Mouse (Mus musculus): ENCODE measurements at regions not wholly inside any gene's neighbourhood (a gene's known extent, or its start where the extent isn't known, plus 50 kb on each side); places are given as distances from the start of the nearest gene placed in this dataset.

DNA sequence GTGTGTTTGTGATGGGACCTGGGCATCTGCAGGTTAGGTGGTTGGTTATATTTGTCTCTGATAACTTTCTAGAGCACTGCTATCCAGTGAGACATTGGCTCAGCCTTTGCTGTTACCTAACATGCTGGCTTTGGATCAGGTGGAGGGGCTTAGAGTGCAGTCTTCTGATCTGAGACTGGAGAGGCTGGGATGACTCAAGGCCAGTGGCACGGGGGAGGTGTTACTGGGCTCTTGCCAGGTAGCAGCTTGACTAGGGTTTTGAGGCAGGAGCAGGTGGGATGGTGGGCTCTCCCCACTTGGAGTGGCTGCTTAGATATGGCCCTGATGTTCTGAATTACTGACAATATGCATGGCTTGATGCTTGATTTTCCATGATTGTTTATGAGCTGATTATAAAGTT lies 236.0 kb downstream of the Zfp704 start:
- WGBS = 83% methylated on average over 1 of the region's 1 CpGs
- H3K36me3 ChIP-seq (replicated peaks) = no peaks in the 10 kb centered on the region
- no peaks in the 10 kb centered on the region for H3K4me1 ChIP-seq
- peaks cover 3% of the 10 kb centered on the region; the same call in 1 of the 2 replicates for H3K9me3 ChIP-seq
- H3K27me3 ChIP-seq (ENCODE audit: poor library complexity, severe bottlenecking) = no peaks in the 10 kb centered on the region
- no peak overlapping the region for H3K27ac ChIP-seq
- no peak for DNase-seq (ENCODE audit: extremely low spot score, low spot score)
- no peak overlapping the region for H3K4me3 ChIP-seq

DNA sequence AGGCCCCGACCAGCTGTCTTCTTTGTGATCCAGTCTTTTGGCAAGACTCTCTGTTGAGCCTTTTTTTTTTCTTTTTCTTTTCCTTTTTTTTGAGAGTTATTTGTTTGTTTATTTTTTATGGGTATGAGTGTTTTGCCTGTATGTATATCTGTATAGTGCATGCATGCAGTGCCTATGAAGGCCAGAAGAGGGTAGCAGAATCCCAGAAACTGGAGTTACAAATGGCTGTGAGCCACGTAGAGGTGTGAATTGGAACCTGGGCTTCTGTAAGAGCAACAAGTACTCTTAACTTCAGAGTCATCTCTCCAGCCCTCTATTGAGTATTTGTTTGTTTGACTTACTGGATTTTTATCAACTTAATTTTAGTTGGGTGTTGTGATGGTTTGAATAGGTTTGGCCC lies 239.8 kb downstream of the Zfp704 start:
- H3K27ac ChIP-seq = no peak overlapping the region
- WGBS = 85% methylated on average over 2 of the region's 2 CpGs
- H3K36me3 ChIP-seq (replicated peaks) = no peaks in the 10 kb centered on the region
- no peak for DNase-seq (ENCODE audit: extremely low spot score, low spot score)
- no peaks in the 10 kb centered on the region for H3K27me3 ChIP-seq (ENCODE audit: poor library complexity, severe bottlenecking)
- H3K4me1 ChIP-seq = no peaks in the 10 kb centered on the region
- no peak overlapping the region for H3K4me3 ChIP-seq
- H3K9me3 ChIP-seq = no peaks in the 10 kb centered on the region; the same call in 1 of the 2 replicates

DNA sequence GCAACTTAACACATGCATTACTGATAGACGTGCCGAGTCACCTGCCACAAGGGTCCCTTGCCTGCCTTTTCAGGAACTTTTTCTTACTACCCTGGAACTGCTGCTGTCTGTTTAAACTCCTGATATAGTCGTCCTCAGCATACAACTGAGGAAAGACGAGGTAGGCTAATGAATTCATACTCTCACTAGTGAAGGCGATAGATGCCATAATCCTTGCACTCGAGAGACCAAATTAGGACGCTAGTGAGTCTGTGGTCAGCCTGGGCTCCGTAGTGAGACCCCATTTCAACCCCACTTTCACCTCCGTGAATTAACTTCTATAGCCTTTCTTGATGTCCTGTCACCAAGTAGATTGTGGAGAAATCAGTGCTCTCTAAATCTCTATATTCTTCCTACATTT lies 244.1 kb downstream of the Zfp704 start:
- H3K4me3 ChIP-seq = no peak overlapping the region
- no peak overlapping the region for H3K27ac ChIP-seq
- H3K36me3 ChIP-seq (replicated peaks) = no peaks in the 10 kb centered on the region
- H3K9me3 ChIP-seq = no peaks in the 10 kb centered on the region; the same call in 1 of the 2 replicates
- no peak for DNase-seq (ENCODE audit: extremely low spot score, low spot score)
- H3K4me1 ChIP-seq = no peaks in the 10 kb centered on the region
- 83% methylated on average over 9 of the region's 9 CpGs for WGBS
- no peaks in the 10 kb centered on the region for H3K27me3 ChIP-seq (ENCODE audit: poor library complexity, severe bottlenecking)

DNA sequence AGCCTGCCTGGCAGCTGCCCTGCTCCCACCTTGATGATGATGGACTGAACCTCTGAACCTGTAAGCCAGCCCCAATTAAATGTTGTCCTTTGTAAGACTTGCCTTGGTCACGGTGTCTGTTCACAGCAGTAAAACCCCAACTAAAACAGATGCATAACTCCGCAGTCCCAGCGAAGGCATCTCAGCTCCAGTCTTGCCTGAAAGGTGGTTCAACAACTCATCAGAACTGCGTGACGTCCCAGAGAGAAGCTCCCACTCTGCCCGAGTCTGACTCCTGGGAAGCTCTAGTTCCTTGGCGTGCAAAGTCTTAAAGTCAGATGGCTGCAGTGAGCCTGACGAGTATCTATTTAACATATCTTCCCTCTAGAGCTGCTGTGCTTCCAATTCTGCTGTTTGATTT lies 250.7 kb downstream of the Zfp704 start:
- Histone ChIP-seq H3K4me3 (no peak overlapping the region), H3K4me1 (peaks cover 3% of the 10 kb centered on the region; the same call in 1 of the 2 replicates), H3K27ac (no peak overlapping the region), H3K36me3 (replicated peaks) (no peaks in the 10 kb centered on the region), H3K9me3 (no peaks in the 10 kb centered on the region), H3K27me3 (ENCODE audit: poor library complexity, severe bottlenecking) (no peaks in the 10 kb centered on the region)
- DNase-seq (ENCODE audit: extremely low spot score, low spot score) = no peak
- WGBS = 89% methylated on average over 8 of the region's 8 CpGs

DNA sequence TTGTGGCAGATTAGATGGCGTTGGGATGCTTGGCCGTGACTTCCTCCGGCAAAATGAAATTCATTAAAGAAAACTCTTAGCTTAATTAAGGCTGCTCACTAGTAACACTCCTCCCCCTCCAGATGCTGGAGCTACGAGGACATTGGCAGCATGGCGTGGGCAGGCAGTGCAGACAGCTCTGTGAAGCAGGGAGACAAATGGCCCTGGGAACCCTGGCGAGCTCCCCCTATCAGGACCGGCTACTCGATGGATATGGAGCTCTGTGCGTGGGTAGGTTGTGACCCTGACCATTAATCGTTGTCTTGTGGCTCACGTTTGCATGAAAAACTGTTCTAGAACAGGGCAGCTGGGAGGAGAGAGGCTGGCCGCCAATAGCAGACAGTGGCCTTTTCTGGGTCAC lies 251.8 kb downstream of the Zfp704 start:
- Histone ChIP-seq H3K9me3 (no peaks in the 10 kb centered on the region), H3K4me3 (no peak overlapping the region), H3K36me3 (replicated peaks) (no peaks in the 10 kb centered on the region), H3K4me1 (peaks cover 10% of the 10 kb centered on the region), H3K27ac (no peak overlapping the region), H3K27me3 (ENCODE audit: poor library complexity, severe bottlenecking) (peaks cover 9% of the 10 kb centered on the region)
- DNase-seq (ENCODE audit: extremely low spot score, low spot score) = no peak
- WGBS = 82% methylated on average over 12 of the region's 12 CpGs

DNA sequence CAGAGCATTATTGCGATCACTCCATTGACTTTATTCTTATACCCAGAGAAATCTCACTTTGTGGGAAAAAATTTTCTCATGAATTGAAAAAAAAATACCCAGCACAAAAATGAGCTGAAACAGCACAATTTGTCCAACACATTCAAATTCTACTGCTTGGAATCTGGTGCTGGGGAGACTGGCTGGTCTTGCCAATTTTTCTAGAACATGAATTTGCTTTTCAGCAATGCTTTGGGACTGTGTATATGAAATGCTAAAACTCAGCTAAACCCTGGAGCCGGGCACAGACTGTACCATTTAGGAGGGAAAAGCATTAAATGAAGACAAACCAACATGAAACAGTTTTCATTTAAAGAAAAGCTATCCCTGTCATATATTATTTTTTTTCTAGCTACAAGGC lies 252.2 kb downstream of the Zfp704 start:
- Histone ChIP-seq H3K4me1 (peaks cover 15% of the 10 kb centered on the region), H3K36me3 (replicated peaks) (no peaks in the 10 kb centered on the region), H3K9me3 (no peaks in the 10 kb centered on the region), H3K4me3 (no peak overlapping the region), H3K27ac (no peak overlapping the region), H3K27me3 (ENCODE audit: poor library complexity, severe bottlenecking) (peaks cover 14% of the 10 kb centered on the region)
- DNase-seq (ENCODE audit: extremely low spot score, low spot score) = no peak
- WGBS = 93% methylated on average over 2 of the region's 2 CpGs

DNA sequence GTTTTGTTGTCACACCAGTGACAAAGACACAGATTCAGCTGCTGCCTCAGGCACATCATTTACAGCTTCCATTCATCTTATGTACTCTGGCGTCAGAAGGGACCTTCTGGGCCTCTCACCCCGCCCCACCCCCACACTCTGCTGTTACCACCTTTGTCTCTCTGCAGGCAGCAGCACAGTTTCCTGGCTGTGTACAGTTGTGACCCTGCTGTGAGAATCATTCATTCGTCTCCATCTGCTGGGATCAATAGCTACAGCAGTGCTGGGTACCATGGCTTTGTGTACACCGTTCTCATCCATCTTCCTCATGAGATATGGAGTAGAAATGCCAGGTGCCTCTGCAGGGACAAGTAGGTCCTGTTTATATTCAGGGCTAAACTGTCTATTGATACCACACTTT lies 254.0 kb downstream of the Zfp704 start:
- peaks cover 20% of the 10 kb centered on the region for H3K27me3 ChIP-seq (ENCODE audit: poor library complexity, severe bottlenecking)
- H3K4me3 ChIP-seq = no peak overlapping the region
- DNase-seq (ENCODE audit: extremely low spot score, low spot score) = no peak
- no peaks in the 10 kb centered on the region for H3K36me3 ChIP-seq (replicated peaks)
- H3K4me1 ChIP-seq = peaks cover 21% of the 10 kb centered on the region
- WGBS = 74% methylated on average over 4 of the region's 4 CpGs
- H3K9me3 ChIP-seq = no peaks in the 10 kb centered on the region
- no peak overlapping the region for H3K27ac ChIP-seq

DNA sequence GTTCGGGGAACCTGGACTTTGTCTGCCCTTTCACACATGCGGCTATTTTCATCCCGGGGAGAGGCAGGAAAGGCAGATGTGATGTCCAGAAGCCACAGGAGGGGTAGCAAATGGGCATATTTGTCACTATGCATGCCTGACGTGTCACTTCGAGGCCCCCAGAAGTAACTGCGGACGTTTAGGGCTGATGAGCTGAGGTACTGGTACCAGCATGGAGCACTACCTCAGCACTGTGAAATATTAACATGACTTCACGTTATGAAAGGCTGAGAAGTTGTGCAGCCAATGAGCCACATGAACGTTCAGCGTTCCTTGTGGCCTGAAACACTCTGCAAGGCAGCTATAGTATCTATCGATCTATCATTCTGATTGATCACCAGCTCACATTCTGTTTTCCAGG lies 255.1 kb downstream of the Zfp704 start:
- Histone ChIP-seq H3K27ac (no peak overlapping the region), H3K9me3 (no peaks in the 10 kb centered on the region), H3K4me3 (no peak overlapping the region), H3K4me1 (peaks cover 25% of the 10 kb centered on the region), H3K36me3 (replicated peaks) (no peaks in the 10 kb centered on the region), H3K27me3 (ENCODE audit: poor library complexity, severe bottlenecking) (peaks cover 29% of the 10 kb centered on the region)
- no peak for DNase-seq (ENCODE audit: extremely low spot score, low spot score)
- 89% methylated on average over 11 of the region's 11 CpGs for WGBS

DNA sequence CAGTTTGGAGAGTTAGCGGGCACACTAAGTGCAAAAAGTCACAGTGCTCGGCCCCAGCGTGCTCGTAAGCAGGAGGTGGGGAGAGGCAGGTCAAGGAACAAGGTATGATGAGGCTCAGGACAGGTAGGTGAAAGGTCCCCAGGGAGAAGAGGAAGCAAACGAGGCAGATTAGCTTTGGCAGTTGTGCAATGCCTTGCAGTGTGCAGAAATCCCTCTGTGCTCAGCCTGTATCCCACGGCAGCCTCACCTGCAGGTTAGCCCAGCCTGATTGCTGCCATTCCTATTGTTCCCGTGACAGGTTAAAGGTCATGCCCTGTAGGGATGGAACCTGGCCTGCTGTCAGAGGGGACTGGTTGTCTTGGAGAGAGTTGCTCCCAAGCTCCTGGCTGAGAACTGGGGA lies 257.6 kb downstream of the Zfp704 start:
- no peak overlapping the region for H3K27ac ChIP-seq

DNA sequence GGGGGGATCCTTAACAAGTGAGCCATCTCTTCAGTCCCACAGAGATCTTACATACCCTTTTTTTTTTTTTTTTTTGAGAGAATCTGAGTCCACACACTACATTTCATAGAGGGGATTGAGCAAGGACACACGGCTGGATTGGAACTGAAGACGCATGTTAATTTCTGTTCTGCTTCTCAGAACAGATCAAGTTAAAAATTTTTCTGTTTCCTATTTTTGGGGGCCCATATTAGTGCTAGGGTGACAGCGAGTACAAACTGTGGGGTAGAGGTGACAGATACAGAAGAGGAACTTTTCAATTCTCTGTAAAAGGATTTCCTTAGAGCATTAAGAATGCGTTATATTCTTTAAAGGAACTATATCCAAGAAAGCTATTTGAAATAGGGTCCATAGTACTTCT lies 260.1 kb downstream of the Zfp704 start:
- no peak for DNase-seq (ENCODE audit: extremely low spot score, low spot score)
- Histone ChIP-seq H3K27me3 (ENCODE audit: poor library complexity, severe bottlenecking) (peaks cover 77% of the 10 kb centered on the region), H3K4me3 (no peak overlapping the region), H3K36me3 (replicated peaks) (no peaks in the 10 kb centered on the region), H3K27ac (no peak overlapping the region), H3K9me3 (no peaks in the 10 kb centered on the region), H3K4me1 (peaks cover 52% of the 10 kb centered on the region)
- 92% methylated on average over 4 of the region's 4 CpGs for WGBS

More for the DNA sequence above, 257.6 kb downstream of the Zfp704 start:
- no peak for DNase-seq (ENCODE audit: extremely low spot score, low spot score)
- 23% methylated on average over 7 of the region's 7 CpGs for WGBS
- H3K27me3 ChIP-seq (ENCODE audit: poor library complexity, severe bottlenecking) = peaks cover 55% of the 10 kb centered on the region
- H3K4me3 ChIP-seq = no peak overlapping the region
- no peaks in the 10 kb centered on the region for H3K9me3 ChIP-seq
- H3K36me3 ChIP-seq (replicated peaks) = no peaks in the 10 kb centered on the region
- H3K4me1 ChIP-seq = peaks cover 35% of the 10 kb centered on the region

DNA sequence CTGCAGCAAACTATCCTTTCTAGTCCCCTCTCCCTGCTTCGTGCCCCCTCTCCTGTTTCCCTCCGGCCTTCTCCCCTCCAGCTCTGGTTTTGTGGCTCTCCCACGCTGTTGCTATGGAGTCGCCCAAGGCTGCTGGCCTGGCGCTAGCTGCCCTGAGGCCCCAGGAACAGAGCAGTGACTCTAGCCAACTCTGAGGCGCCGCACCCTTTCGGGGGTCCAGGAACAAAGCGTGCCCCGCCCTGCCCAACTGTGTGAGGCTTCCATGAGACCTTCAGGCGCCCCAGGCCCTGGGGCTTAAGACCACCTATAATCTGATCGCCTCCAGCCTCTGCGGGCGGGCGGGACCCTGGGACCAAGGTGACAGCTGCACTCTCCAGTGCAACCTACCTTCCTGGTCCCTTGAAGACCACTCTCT lies 262.4 kb downstream of the Zfp704 start:
- H3K27me3 ChIP-seq (ENCODE audit: poor library complexity, severe bottlenecking) = peaks cover 79% of the 10 kb centered on the region
- WGBS = 1% methylated on average over 15 of the region's 15 CpGs
- H3K36me3 ChIP-seq (replicated peaks) = no peaks in the 10 kb centered on the region
- no peak for DNase-seq (ENCODE audit: extremely low spot score, low spot score)
- H3K9me3 ChIP-seq = no peaks in the 10 kb centered on the region
- H3K4me3 ChIP-seq = peak overlapping the region; percentile 71
- H3K27ac ChIP-seq = peak overlapping the region; percentile 81
- H3K4me1 ChIP-seq = peaks cover 52% of the 10 kb centered on the region

DNA sequence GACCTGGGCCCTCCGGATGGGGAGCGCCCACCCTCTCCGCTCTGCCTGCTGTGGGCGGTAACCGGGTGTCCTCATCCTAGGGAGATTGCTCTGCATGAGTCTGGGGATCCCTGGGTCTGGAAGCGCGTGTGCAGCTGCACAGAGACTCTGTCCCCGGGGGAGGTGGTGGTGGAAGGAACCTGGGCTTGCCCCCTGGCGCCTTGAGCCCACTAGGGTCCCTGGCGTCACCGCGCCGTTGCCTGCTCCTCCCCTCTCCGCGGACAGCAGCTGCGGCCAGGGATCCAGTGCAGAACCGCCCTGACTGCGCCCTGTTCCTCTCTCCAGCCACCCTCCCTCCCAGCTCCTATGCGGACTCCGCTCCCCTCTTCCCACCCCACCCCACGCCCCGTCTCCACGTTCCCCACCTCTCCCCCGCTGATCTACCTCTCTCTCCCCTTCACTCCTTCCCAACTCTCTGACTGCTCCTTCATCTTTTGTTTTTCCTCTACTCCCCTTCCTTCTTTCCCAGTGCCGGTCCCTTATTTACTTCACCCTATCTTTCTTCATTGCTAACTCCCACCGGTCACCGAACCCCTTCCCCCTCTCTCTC lies 262.9 kb downstream of the Zfp704 start:
- Histone ChIP-seq H3K27ac (peak overlapping the region; percentile 81), H3K9me3 (no peaks in the 10 kb centered on the region), H3K4me1 (peaks cover 52% of the 10 kb centered on the region), H3K36me3 (replicated peaks) (no peaks in the 10 kb centered on the region), H3K4me3 (peak overlapping the region; percentile 71), H3K27me3 (ENCODE audit: poor library complexity, severe bottlenecking) (peaks cover 78% of the 10 kb centered on the region)
- under 1% methylated on average over 26 of the region's 27 CpGs for WGBS
- DNase-seq (ENCODE audit: extremely low spot score, low spot score) = peak; percentile 62

DNA sequence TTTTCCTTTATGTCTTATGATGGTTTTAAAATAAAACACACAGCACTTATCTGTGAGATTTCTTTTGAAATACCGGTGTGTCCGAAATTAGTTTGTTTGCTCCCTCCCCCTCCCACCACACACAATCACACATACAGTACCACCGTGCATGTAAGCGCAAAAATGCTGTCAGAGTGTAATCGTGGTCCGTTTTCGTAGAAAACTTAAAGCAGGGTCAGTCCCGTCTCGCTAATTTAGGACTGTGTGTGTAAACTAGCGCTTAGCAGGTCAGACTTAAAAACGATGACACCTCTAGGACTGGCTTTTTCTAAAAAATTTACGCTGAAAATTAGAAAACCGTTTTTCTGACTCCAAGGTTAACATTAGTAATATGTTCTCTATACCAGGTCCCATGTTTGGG lies 263.5 kb downstream of the Zfp704 start:
- H3K36me3 ChIP-seq (replicated peaks) = no peaks in the 10 kb centered on the region
- H3K4me1 ChIP-seq = peaks cover 58% of the 10 kb centered on the region
- no peak for DNase-seq (ENCODE audit: extremely low spot score, low spot score)
- peaks cover 78% of the 10 kb centered on the region for H3K27me3 ChIP-seq (ENCODE audit: poor library complexity, severe bottlenecking)
- H3K27ac ChIP-seq = no peak overlapping the region
- H3K4me3 ChIP-seq = peak overlapping the region; percentile 71
- no peaks in the 10 kb centered on the region for H3K9me3 ChIP-seq
- WGBS = under 1% methylated on average over 13 of the region's 13 CpGs

DNA sequence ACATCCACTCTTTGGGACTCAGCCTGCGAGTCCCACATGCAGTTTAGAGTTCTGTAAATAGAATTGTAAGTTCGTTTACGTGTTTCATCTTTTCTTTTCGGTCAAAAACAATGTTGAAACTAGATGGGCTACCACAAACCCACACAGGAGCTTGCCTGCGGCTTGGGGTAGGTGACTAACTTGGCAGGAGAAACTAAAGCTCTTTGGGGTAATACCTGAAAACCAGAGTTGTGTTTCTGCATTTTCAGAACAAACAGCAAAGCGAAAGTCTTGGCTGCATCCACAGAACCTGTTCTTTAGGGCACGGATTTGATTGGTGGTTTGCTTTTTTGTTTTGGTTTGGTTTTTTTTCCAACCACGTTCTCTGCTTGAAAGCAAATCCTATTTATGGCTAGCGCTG lies 264.0 kb downstream of the Zfp704 start:
- no peak for DNase-seq (ENCODE audit: extremely low spot score, low spot score)
- H3K4me3 ChIP-seq = peak overlapping the region; percentile 71; the same call in 1 of the 2 replicates
- H3K27me3 ChIP-seq (ENCODE audit: poor library complexity, severe bottlenecking) = peaks cover 78% of the 10 kb centered on the region
- H3K36me3 ChIP-seq (replicated peaks) = no peaks in the 10 kb centered on the region
- peaks cover 63% of the 10 kb centered on the region for H3K4me1 ChIP-seq
- H3K9me3 ChIP-seq = no peaks in the 10 kb centered on the region
- H3K27ac ChIP-seq = no peak overlapping the region
- 2% methylated on average over 9 of the region's 9 CpGs for WGBS

Data from forebrain, embryonic 10.5 days (tissue).